Mouse (Mus musculus): Measurements from ENCODE around the gene Lzic.
A peak's percentile ranks its signal among the peaks of the same experiment; 100 is the strongest.

Gene Lzic

DNA sequence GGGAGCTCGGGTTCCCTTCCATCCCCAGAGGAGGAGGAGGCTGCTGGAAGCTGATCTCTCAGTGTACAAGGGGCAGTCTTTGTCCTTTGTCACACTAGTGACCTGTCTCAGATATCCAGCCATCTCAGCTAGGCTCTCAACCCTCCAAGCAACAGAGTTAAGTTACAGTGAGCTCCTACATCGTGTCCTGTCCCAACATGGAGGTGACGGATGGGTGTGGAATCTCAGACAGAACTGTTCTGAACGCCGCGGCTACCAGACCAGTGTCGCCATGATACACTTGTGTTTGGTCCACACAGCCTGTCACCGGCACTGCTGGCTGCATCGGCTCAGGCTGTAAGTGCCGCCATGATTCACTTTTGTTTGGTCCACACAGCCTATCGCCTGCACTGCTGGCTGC is 8.0 kb upstream of the Lzic start, which contains the start of gene Tmem274:
Gene Tmem274, plus strand, starts transcription at position 301 of the 400 bp plus-strand sequence.
- no peak for DNase-seq (ENCODE audit: inconsistent ontology term)

DNA sequence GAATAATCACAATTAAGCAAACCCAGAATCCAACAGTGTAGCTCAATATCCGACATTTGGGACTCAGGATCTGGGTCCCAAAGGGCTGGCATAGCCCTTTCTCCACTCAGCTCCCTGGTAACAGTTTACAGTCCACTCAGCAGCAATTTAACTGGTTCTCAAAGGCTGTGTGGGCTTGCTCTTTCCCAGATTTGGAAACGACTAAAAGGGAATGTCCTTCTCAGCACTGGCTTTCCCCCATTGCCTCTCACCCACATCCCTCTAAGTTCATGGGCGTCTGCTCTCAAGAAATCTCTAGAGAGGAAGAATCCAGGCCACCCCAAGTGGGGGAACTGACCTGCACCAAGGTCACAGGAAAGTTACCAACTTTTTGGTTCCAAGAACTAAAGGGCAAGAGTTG is 463 bp upstream of the Lzic start:
- DNase-seq (ENCODE audit: inconsistent ontology term), result no peak

DNA sequence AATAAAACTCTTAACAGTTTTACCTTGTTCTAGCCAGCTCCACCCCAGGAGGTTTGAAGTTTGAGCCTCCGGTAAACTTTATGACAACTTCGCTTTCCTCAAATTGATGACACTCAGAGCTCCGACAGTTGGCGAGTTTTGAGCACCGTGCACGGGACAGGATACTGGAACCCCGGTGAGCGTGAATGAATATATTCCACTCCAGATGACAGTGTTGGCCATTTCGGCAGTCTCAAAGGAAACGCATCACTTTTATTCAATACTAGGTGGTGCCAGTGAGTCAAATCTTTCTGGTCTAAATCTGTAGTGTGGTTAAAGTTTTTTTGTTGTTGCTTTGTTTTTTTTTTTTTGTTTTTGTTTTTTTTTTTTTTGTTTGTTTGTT is 787 bp downstream of the Lzic start:
- peak; percentile 52 for DNase-seq (ENCODE audit: inconsistent ontology term)

DNA sequence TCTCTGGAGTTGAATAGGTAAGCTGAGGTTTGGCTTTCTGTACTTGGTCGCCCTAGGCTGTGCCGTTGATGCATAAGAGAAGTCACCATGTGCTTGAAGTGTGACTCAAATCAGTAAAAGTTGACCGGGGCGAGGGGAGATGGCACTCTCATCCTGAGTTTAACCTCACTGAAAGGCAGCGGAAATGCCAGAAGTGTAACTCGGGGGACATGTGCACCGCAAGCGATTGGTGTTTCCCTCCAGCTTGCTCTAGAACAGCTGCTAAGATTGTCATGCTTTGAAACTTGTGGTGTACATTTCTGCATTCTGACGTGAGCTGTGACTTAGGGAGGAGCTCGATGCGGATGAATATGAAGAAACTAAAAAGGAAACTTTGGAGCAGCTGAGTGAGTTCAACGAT is 2.7 kb downstream of the Lzic start:
- DNase-seq (ENCODE audit: inconsistent ontology term), result no peak

DNA sequence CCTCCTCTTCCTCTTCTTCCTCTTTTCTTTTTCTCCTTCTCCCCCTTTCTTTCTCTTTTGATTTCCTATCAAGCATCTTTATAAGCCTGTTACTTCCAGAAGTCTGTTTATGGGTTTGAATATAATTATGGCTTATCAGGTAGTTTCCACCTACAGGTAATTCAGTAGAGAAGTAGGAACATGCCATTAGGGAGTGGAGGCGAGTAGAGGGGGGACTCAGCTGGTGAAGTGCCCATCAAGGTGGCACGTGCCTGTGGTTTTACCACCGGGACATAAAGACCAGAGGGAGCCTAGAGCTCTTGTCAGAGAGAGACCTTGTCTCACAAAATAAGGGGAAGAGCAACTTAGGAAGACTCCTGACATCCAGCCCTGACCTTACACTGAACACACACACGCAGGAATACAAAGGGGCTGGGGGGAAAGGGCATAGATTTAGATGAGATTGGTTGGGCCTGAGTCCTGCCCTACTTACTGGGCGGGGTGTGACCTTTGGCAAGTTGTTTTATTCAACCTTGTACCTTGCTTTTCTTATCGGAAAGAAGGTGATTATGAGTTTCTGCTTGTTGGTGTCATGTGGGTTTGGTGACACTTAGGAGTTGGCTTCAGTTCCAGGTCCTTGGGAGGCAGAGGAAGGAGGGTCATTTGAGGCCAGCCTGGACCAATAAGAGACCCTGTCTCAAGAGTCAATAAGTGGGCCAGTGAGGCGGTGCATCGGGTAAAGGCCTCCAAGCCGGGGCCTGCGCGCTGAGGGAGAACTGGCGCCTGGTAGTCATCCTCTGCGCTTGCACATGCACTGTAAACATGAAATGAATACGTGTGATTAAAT is 4.6 kb downstream of the Lzic start:
- DNase-seq (ENCODE audit: inconsistent ontology term), result no peak

DNA sequence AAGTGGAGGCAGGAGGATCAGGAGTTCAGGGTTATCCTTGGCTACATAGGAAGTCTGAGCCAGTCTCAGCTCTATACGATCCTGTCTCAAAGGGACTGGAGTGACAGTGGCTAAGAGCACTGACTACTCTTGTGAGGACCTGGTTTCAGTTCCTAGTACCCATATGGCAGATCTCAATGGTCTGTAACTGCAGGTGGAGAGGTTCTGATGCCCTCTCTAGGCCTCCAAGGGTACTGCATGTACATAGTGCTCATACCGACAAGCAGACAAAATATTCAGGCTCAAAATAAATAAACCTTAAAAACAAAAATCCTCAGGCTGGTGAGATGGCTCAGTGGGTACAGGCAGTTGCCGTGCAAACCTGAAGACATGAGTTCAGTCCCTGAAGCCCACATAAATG is 6.1 kb downstream of the Lzic start:
- DNase-seq (ENCODE audit: inconsistent ontology term), result no peak

DNA sequence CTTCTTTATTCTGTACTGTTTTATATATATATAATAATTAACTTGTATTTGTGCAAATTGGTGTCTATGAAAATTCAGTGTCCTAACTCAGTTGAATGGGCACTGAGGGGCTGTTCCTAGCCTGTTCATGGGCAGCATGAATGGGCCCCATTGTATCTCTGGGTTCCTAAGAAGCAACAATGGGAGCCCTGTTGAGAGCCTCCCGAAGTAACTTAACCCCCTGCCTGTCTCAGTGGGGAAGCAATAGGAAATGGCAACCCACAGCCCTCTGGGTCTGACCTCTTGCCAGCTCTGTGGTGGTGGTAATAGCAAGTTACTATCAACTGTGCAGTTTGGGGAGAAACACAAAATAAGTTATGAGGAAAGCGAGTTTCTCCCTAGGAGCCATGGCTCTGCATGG is 11.6 kb downstream of the Lzic start:
- DNase-seq (ENCODE audit: inconsistent ontology term), result peak; percentile 85

DNA sequence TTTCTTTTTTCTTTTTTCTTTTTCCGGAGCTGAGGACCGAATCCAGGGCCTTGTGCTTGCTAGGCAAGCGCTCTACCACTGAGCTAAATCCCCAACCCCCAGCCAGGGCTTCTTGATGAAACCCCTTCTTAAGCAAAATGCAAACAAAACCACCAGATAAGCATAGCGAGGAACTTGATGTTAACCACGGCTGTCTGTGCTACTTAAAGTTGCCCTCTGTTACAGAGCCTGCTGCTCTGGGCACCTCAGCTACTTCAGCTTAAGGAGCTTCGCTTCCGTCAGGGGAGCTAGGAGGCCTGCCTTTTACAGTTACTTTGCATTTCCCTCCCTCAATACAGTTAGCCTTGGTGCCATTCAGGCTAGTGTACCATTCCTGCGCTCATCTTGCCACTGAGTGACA is 13.9 kb downstream of the Lzic start:
- DNase-seq (ENCODE audit: inconsistent ontology term), result no peak

DNA sequence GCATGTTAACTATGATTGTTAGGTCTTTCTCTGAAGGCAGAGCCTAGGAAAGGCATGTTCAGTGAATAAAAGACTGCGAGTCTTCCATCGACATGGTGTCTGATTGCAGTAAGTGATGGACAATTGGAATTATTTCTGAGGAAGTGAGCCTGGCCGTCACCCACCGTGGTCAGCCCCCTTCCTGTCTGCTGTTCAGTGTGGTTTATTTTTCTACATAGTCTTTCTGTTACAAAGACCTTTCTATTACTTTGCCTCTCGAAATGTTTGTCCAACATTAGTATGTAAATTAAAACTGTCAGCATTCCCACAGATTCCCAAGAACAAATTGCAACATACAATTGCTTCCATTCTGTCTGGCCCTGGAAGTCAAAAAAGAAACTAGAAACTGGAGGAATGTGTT is 14.8 kb downstream of the Lzic start:
- no peak for DNase-seq (ENCODE audit: inconsistent ontology term)

DNA sequence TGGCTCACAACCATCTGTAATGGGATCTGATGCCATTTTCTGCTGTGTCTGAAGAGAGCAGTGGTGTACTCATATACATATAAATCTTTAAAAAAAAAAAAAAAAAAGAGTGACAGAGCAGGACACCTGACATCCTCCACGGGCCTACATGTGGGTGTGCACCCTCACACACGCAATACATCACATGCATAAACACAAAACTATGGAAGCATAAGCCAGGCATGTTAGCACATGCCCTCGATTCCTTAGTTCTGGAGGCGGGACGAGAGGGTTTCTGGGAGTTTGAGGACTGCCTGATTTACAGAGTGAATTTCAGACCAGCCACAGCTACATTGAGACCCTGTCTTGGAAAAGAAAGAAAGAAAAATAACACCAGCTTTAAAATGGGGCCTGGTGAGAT is 19.3 kb downstream of the Lzic start:
- no peak for DNase-seq (ENCODE audit: inconsistent ontology term)

DNA sequence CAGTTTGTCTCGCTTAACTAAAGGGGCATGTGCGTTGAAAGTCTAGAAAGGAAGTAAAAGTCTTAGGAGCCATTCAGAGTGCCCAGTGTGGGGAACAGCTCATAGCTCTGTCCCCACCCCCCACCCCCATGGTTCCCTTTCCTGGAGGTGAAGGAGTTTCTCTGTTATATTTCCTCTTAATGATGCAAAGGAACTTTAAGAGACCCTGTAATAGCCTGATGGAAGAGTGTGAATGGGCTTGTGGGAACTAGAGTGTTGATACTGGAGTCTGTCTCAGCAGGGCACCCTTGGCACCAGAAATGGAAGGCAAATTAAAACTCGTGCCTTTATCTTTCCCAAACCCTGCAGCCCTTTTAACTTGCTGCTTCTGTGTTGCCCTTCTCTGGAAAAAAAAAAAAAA is 19.8 kb downstream of the Lzic start:
- DNase-seq (ENCODE audit: inconsistent ontology term), result peak; percentile 61

DNA sequence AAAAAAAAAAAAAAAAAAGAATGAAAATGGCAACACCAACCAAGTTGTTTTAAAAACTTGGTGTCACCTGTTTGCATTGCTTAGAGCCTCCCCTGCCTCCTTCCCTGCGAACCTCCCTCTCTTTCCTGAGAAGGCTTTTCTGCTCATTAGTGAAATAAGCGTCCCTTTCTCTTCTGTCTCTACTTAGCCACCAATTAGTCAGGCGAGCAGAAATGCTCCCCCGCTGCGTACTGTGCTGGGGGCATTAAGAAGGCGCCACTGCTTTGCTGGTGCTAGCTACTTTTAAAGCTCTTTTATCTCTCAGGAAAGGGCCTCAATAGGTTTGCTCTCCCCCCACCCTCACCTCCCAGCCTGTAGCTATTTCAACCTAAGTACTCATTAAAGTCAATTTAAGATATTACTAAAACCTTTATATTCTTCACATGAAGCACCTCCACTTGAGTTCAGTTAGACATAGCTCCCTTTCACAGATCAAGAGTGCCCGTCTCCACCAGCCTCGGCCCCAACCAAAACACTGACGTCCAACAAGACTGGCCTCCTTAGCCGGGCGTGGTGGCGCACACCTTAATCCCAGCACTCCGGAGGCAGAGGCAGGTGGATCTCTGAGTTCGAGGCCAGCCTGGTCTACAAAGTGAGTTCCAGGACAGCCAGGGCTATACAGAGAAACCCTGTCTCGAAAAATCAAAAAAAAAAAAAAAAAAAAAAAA is 20.4 kb downstream of the Lzic start:
- peak; percentile 62 for DNase-seq (ENCODE audit: inconsistent ontology term)

DNA sequence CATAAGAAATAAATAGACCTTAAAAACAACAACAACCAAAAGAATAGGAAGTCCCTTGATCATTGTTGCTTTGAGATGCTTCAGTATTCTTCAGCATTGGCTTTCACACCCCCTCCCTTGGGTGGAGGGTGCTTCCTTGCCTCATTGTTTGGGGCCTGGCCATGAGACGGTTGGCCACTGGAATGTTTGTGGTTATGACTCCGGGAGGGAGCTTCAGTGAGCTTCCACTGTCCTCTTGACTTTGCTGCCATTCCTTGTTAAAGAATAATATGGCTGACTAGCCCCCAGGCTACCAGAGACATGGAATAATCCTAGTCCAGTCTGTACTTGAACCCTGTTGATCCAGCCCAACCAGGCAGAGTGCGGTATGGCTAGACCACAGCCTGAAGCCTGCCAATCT is 21.9 kb downstream of the Lzic start:
- DNase-seq (ENCODE audit: inconsistent ontology term), result peak; percentile 90

DNA sequence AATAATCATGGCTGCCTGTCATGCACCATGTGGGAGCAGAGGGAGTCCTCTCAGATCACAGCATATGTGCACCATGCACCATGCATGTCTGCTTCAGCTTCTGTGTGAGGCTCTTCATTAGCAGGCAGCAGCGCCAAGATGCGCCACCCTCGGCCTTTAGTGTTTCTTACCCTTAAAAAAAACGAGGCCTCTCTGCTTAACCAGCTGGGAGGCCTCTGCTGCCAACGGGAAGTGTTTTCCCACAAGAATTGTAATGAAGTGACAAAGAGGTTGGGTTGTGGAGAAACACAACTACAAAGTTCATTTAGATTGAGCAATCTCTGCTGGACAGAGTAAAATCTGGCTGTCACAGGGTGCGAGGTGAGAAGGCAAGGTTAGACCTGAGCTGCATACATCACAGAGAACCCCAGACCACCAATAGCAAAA is 26.2 kb downstream of the Lzic start:
- DNase-seq (ENCODE audit: inconsistent ontology term), result no peak

DNA sequence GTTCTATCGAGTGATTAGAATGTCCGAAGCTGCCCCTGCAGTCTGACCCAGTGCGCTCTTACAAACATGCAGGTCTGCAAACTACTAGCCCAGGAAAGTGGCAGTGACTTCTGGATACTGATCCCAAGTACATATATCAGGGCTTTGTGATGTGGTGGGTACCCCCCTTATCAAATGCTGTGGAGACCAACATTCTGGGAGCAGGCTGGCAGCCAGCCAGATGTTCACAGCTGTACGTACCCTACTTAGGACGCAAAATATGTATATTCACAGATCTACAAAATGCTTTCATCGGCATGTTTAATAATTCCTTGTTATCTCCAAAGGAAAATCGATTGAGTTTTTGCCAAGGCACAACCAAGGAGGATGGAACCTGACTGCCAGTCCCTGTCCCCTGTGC is 27.0 kb downstream of the Lzic start:
- DNase-seq (ENCODE audit: inconsistent ontology term), result no peak

DNA sequence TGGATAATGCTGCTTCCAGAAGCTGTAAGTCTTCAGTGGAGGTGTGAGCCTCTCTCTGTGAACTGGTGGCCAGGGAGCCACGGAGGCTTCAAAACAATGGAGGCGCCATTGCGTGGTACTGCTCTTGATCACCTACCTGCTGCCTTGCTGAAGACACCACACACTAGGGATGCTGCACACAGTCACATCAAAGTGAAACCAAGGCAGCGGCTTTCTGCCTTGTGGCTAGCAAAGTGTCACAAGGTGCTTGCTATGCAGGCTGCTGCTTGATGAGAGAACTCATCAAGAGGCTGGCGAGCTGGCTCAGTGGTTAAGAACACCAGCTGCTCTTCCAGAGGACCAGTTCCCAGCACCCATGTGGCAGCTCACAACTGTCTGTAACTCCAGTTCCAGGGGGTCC is 30.7 kb downstream of the Lzic start:
- DNase-seq (ENCODE audit: inconsistent ontology term), result no peak

DNA sequence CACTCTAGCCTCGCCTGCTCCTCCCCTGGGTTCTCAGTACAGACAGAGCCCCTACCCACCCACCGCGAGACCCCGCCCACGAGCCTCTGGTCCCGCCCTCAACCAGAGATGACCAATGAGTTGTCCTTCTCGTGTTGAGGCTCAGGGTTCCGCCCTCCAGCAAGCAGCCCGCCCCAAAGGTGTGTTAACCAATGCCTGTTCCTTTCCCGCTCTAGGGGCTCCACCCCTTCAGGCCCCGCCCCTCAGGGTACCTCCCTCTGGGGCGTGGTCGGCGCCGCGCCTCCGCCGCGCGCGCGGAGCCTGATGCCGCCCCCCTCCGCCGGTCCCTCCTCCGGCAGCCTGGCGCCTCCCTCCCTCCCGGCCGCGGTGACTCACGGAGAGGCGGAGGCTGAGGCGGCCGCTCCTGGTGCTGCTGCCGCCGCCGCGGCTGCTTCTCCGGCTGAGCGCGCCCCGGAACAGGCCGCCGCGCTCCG is 32.9 kb downstream of the Lzic start, which contains the start of gene Ctnnbip1:
Gene Ctnnbip1, plus strand, starts transcription at position 369 of the 473 bp plus-strand sequence.
- DNase-seq (ENCODE audit: inconsistent ontology term), result peak; percentile 100

DNA sequence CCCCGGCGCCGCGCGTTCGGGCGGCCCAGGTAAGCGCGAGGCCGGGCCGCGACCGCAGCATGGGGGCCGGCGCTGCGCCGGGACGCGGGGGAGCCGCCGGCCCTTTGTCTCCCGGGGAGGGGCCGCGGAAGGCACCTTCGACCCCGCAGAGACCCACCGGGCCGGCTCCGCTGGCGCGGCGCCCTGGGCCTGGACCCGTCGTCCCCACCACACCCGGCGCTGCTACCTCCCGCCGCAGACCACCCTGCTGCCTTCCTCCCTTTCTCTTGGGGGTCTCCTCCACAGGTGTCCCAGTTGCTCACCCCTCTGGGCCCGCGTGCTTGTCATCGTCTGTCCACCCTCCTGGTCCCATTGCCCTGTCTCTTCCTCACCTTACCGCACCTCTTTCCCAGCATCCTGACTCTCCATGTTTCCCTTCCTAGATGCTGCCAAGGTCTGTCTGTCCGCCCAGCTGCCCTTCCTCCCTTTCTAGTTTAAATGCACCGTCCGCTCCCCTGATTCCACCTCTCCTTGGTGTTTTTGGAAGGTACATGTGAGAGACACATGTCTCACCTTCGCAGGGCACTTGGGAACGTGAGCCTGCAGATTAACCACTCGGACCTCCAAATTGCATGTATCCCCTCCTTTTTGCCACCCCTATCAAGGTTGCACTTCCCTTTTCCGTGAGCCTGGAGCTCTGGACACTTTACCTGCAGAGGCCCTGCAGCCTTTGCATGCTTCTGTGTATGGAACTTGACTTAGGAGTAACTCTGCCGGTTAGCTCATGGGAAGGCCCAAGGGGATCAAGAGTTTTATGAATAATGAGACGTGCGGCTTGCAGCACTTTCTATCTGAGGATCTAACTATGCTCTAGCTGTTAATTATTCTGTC is 33.6 kb downstream of the Lzic start:
- DNase-seq (ENCODE audit: inconsistent ontology term), result no peak

DNA sequence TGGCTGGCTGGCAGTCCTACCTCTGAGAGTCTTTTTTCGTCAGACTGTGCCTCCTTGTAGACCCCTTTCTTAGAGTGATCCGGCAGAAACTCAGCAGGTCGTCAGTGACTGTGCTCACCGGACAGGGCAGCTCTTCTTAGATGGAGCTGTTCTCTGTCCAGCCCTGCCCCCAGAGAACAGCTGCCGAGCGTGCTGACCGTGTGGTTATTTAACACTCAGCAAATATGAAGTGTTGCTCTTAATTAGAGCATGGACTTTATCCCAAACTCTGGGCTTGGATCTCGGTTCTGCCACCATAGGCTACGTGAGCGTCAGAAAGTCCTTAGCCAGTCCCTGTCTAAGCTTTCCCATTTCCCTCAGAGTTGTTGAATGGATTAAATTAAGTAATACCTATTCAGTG is 36.2 kb downstream of the Lzic start:
- no peak for DNase-seq (ENCODE audit: inconsistent ontology term)

DNA sequence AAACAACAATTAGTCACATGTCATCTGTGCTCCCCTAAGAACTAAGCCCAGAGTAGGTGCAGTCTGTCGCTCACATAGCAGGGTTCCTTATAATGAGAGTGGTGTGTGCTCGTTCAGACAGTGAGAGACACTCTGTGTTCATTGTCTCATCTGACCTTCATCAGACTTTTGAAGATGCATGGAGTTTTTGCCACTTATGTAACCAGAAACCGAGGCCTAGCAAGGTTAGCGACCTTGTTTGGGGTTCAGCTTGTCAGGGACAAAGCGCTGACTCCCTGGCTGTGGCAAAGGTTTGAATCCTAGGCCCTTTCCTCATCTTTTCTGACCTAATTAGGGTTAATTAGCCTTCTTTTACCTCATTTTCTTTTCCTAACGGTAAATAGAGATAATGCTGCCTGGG is 38.9 kb downstream of the Lzic start:
- no peak for DNase-seq (ENCODE audit: inconsistent ontology term)

DNA sequence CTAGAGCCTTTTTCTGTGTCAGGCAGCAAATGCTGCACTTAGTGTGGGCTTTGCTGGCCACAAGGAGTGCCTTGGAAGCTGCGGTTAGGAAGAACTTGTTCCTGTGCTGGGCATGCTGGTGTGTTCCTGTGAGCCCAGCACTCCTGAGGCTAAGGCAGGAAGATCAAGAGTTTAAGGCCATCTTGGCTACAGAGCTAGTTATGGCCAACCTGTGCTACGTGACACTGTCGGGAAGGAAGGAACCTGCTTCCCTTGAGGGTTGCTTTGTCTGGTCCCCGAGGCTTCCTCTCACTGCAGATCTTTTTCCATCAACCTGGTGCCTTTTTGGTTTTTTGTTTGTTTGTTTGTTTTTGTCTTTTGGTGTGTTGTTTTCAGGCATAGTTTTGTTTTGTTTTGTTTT is 40.1 kb downstream of the Lzic start:
- no peak for DNase-seq (ENCODE audit: inconsistent ontology term)

DNA sequence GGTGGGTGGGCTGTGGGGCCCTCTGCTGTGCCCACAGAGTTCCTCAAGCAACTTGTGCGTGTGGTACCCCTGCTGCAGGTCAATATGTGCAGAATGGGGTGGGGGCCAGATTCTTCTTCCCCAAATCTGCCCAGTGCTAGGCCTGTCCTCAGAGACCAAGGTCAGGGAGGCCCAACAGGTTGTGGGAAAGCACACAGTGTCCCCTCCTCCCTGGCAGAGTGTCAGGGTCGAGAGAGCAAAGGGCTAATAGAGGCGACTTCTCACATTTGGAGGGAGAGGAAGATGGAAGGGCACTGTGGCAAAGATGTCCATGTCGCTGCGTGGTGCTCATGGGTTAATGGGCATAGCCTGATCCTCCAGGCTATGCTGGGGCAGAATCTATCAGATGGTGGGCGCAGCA is 40.8 kb downstream of the Lzic start:
- DNase-seq (ENCODE audit: inconsistent ontology term), result no peak

All from Muller cell, postnatal 12 days (primary cell).